Mouse (Mus musculus): ENCODE data around the gene F12. TPM values are rescaled to one million over a fixed set of nuclear protein-coding genes. Genes with fewer than 3 reads are reported as not detected.
"Not testable (repeated sequence)": the region's sequence is repeated elsewhere in the genome, so short reads cannot be mapped to it uniquely, and the experiment has no call there.

The F12 gene
- total RNA-seq, 2 experiments from 2014 or later = 0.22 to 0.70 TPM

- peak in 1 of 2 experiments; percentile 70 for DNase-seq (ENCODE audit: low spot score in 2 of 2)
Measured at GRCm38 (mm10) chr13:55450511-55450980, 24.0 kb upstream of the F12 start.

GRCm38 (mm10) chr13:55449679-55450441 lies 23.3 kb upstream of the F12 start:
- no peak for DNase-seq (ENCODE audit: low spot score in 2 of 2)

GRCm38 (mm10) chr13:55449205-55449604 lies 22.6 kb upstream of the F12 start:
- DNase-seq (ENCODE audit: low spot score in 2 of 2) = no peak

- no peak for DNase-seq (ENCODE audit: low spot score in 2 of 2)
Measured at GRCm38 (mm10) chr13:55448131-55448530, 21.5 kb upstream of the F12 start.

GRCm38 (mm10) chr13:55447543-55447943 lies 20.9 kb upstream of the F12 start:
- no peak for DNase-seq (ENCODE audit: low spot score in 2 of 2)

GRCm38 (mm10) chr13:55446483-55447105 lies 20.0 kb upstream of the F12 start:
- DNase-seq (ENCODE audit: low spot score in 2 of 2) = no peak

GRCm38 (mm10) chr13:55445361-55446091 lies 18.9 kb upstream of the F12 start:
- no peak for DNase-seq (ENCODE audit: low spot score in 2 of 2)

- peak; percentile 98 to 100 for DNase-seq (ENCODE audit: low spot score in 2 of 2)
Measured at GRCm38 (mm10) chr13:55444937-55445315, 18.3 kb upstream of the F12 start, which contains the start of gene Grk6. Gene Grk6, plus strand, starts transcription at chr13:55445072.

GRCm38 (mm10) chr13:55444286-55444936 lies 17.8 kb upstream of the F12 start:
- peak; percentile 62 to 86 for DNase-seq (ENCODE audit: low spot score in 2 of 2)

- DNase-seq (ENCODE audit: low spot score in 2 of 2) = no peak
Measured at GRCm38 (mm10) chr13:55443799-55444285, 17.2 kb upstream of the F12 start.

GRCm38 (mm10) chr13:55437111-55437629 lies 10.6 kb upstream of the F12 start:
- not testable (repeated sequence) for DNase-seq (ENCODE audit: low spot score in 2 of 2)

- DNase-seq (ENCODE audit: low spot score in 2 of 2) = no peak
Measured at GRCm38 (mm10) chr13:55431889-55432685, 5.5 kb upstream of the F12 start.

- no peak for DNase-seq (ENCODE audit: low spot score in 2 of 2)
Measured at GRCm38 (mm10) chr13:55430566-55430965, 4.0 kb upstream of the F12 start.

- no peak for DNase-seq (ENCODE audit: low spot score in 2 of 2)
Measured at GRCm38 (mm10) chr13:55429226-55429888, 2.8 kb upstream of the F12 start.

- DNase-seq (ENCODE audit: low spot score in 2 of 2) = peak in 1 of 2 experiments; percentile 70
Measured at GRCm38 (mm10) chr13:55420933-55421800, 5.4 kb downstream of the F12 start.

- DNase-seq (ENCODE audit: low spot score in 2 of 2) = no peak
Measured at GRCm38 (mm10) chr13:55420018-55420932, 6.3 kb downstream of the F12 start.

- DNase-seq (ENCODE audit: low spot score in 2 of 2) = no peak
Measured at GRCm38 (mm10) chr13:55419142-55419541, 7.5 kb downstream of the F12 start.
